Mouse (Mus musculus): ENCODE data around the gene Epha5. TPM values are rescaled to one million over a fixed set of nuclear protein-coding genes. Genes with fewer than 3 reads are reported as not detected.

Epha5 gene
- not detected for polyA plus RNA-seq (2012; fragmentation: generic; extraction: Trizol)

DNA sequence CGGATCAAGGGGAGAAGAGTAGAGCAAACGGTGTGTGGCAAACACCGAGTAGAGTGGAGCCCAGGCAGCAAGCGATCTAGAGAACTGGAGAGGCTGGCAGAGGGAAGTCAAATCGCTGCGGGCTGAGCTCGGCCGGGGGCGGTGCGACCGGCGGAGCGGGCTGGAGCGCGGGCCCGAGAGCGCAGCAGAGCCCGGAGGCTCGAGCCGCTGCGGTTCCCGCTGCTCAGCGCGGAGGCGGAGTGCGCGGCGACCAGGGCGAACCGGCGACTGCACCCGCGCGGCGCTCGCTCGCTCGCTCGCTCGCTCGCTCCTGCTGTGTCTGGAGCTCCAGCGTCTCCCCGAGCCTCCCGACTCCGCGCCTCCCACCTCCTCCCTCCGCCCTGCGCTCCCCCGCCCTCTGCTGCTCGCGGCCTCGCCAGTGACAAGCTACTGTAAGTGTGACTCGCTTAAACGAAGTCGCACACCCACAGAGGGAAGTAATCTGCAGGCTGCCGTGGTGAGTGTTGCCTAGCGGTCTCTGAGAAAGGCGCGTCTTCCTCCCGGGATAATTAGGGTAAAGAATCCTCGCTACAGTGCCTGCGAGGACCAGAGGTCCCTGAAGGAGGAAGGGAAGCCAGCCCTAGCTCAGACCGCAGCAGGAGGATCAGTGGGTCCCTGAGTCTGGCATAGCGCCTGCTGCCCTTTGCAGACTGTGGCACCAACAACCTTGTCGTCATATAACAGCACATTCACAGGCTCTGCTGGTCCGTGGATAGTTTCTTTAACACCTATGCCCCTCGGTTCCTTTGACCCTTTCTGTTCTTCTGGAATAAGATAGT lies at the start of gene Epha5:
Gene Epha5, minus strand, starts transcription at position 321 of the 818 bp plus-strand sequence.

